Mouse (Mus musculus) urinary bladder, adult 2 months (tissue): Measurements from ENCODE around the gene Nfu1. TPM values are rescaled to one million over a fixed set of nuclear protein-coding genes. Genes with fewer than 3 reads are reported as not detected.

ENCODE experiments used
- DNase-seq: peaks from one replicate; pipeline ENCODE4 v3.0.0; 2022; ENCODE audit warnings: low spot score
- polyA plus RNA-seq: library from polyadenylated mRNA; depleted of rRNA; stranded (reverse); fragments of >200 nt; gene quantifications from 2 replicates; pipeline ENCODE4 v1.2.3, GENCODE M21; 2012; rRNA removed

The Nfu1 gene
- polyA plus RNA-seq, 1 experiment, result 118 TPM

DNA sequence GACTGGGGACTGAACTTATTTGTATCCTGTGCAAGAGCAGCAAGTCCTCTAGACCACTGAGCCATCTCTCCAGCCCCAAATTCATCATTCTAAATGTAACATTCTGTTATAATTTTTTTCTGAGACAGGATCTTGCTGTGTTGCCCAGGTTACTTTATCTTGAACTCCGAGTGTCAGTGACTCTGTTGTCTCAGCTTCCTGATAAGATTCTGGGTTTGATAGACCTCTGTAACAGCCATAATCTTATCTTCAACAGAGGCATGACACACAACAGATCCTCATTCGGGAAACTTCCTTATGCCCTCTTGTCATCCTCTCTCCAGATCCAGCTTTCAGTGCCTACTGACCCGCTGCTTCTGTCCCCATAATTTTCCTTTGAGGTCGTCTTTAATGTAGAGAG, 63.7 kb downstream of the Nfu1 start:
- no peak for DNase-seq

DNA sequence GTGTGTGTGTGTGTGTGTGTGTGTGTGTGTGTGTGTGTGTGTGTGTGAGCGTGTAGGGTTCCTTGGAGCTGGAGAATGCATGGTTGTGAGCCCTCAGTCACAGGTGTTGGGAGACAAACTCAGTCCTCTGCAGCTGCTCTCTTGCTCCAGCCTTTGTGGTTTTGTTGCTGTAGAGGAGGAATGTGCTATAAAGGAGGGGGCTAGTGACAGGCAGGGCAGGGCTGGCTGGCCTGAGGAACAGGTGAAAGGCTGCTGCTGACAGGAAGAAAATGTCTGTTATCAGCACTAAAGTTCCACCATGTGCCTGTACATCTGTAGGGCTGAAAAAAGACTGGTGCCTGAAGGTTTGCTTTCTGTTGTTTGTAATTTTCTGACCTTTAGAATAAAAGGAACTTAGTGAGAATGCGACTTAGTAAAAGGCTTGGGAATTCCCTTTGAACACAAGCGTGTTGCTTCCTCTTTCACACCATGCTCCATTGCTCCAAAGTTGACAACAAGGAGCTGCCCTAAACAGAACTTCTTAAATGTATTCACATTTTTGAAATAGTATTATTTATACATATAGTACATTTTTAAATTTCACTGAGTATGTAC, 66.2 kb downstream of the Nfu1 start:
- no peak for DNase-seq

Other genes starting within 250 kb of the Nfu1 start
- gene Anxa4, start 215.7 kb upstream of the Nfu1 start, polyA plus RNA-seq, result 134 and 144 TPM in 2 replicates
- gene Aak1, start 159.7 kb upstream of the Nfu1 start, polyA plus RNA-seq, result 21.2 and 21.9 TPM in 2 replicates
- gene Gfpt1, start 33.6 kb downstream of the Nfu1 start, polyA plus RNA-seq, result 23.2 and 25.1 TPM in 2 replicates
- 0.22 and 0.31 TPM in 2 replicates for gene D6Ertd527e, start 95.5 kb downstream of the Nfu1 start, polyA plus RNA-seq